Mouse (Mus musculus) adrenal gland, adult (tissue): ENCODE measurements at regions not wholly inside any gene's neighbourhood (a gene's known extent, or its start where the extent isn't known, plus 50 kb on each side); places are given as distances from the start of the nearest gene placed in this dataset.

Experiments used
- DNase-seq, 2 experiments: peaks; one replicate each; pipeline ENCODE4 v3.0.0; 2022 to 2023; ENCODE audit warnings: low spot score in 1 of 2; ENCODE audit not compliant: inconsistent age in 2 of 2

- DNase-seq: peak in 1 of 2 experiments; percentile 67
Measured at GRCm38 (mm10) chr15:64519207-64519628, 298.3 kb upstream of the Gm21798 start.

- peak in 1 of 2 experiments; percentile 49 for DNase-seq
Measured at GRCm38 (mm10) chr15:64520568-64520967, 296.9 kb upstream of the Gm21798 start.

- peak; percentile 29 to 74 for DNase-seq
Measured at GRCm38 (mm10) chr15:64532260-64533120, 285.0 kb upstream of the Gm21798 start.

GRCm38 (mm10) chr15:64533169-64533795, 284.2 kb upstream of the Gm21798 start:
- no peak for DNase-seq

GRCm38 (mm10) chr15:64534166-64534565, 283.3 kb upstream of the Gm21798 start:
- DNase-seq: no peak

- peak in 1 of 2 experiments; percentile 34 for DNase-seq
Measured at GRCm38 (mm10) chr15:64535160-64535559, 282.3 kb upstream of the Gm21798 start.

GRCm38 (mm10) chr15:64541395-64541794, 276.1 kb upstream of the Gm21798 start:
- DNase-seq: no peak

GRCm38 (mm10) chr15:64542250-64542901, 275.1 kb upstream of the Gm21798 start:
- DNase-seq: peak in 1 of 2 experiments; percentile 80

- no peak for DNase-seq
Measured at GRCm38 (mm10) chr15:64542908-64543307, 274.6 kb upstream of the Gm21798 start.

GRCm38 (mm10) chr15:64546035-64546434, 271.5 kb upstream of the Gm21798 start:
- no peak for DNase-seq

- no peak for DNase-seq
Measured at GRCm38 (mm10) chr15:64557540-64557939, 260.0 kb upstream of the Gm21798 start.

GRCm38 (mm10) chr15:64558220-64558619, 259.3 kb upstream of the Gm21798 start:
- DNase-seq: no peak

- DNase-seq: no peak
Measured at GRCm38 (mm10) chr15:64562431-64563111, 254.9 kb upstream of the Gm21798 start.

GRCm38 (mm10) chr15:64564703-64565102, 252.8 kb upstream of the Gm21798 start:
- no peak for DNase-seq

- DNase-seq: no peak
Measured at GRCm38 (mm10) chr15:64576891-64577535, 240.5 kb upstream of the Gm21798 start.

- no peak for DNase-seq
Measured at GRCm38 (mm10) chr15:64578991-64579390, 238.5 kb upstream of the Gm21798 start.

- no peak for DNase-seq
Measured at GRCm38 (mm10) chr15:64580481-64580880, 237.0 kb upstream of the Gm21798 start.

- DNase-seq: peak; percentile 59 to 60
Measured at GRCm38 (mm10) chr15:64581046-64581445, 236.4 kb upstream of the Gm21798 start.

- no peak for DNase-seq
Measured at GRCm38 (mm10) chr15:64584129-64584528, 233.4 kb upstream of the Gm21798 start.

- DNase-seq: no peak
Measured at GRCm38 (mm10) chr15:64586776-64587175, 230.7 kb upstream of the Gm21798 start.
